ENCODE assay signal across 27 mouse cellular contexts in the genomic region with DNA sequence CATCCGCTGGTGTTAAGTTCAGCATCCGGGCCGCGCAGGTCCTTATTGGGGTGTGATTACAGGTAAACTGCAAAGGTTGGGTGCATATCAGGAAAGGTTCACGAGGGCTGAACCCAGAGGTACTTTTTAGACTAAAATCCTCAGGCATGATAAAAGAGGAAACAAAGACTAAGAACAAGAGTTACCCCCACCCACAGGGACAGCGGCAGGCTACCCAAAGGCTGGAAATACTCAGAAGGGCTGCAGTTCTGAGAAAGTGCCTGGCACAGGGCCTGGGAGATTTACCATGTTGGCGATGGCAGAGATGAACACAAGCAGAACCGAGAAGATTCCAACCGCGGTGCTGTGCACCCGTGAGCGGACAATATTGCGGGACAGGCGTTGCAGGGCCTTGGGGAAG. TPM values are rescaled to one million over a fixed set of nuclear protein-coding genes. Genes with fewer than 3 reads are reported as not detected.
DNase-seq lines count a peak whose midpoint lies in the region; ATAC-seq and TF ChIP-seq lines count a peak whose summit lies in the region.
"Had no signal": no experiment of that assay in that cellular context is flagged by ENCODE, and none has a peak within 500 bp of the region (broad histone marks: within the 10 kb centered on the region; RNA-seq: fewer than 3 reads in every experiment).

No protein-coding gene starts in this region.

- H3K36me3 ChIP-seq in heart, embryonic 13.5 days = peaks cover 100% of the 10 kb centered on the region
- peaks cover 100% of the 10 kb centered on the region for H3K36me3 ChIP-seq in heart, embryonic 10.5 days
- peaks cover 93% of the 10 kb centered on the region for H3K36me3 ChIP-seq in kidney, embryonic 14.5 days (ENCODE audit: control insufficient read depth, insufficient read depth, low read length)
- H3K36me3 ChIP-seq in ES-Bruce4 (ENCODE audit: control insufficient read depth, insufficient read depth, low read length, poor library complexity, severe bottlenecking) = no peaks in the 10 kb centered on the region

- TF ChIP-seq POLR2A in ES-Bruce4 (IDR thresholded peaks at IDR 0.05; ENCODE audit: insufficient read depth, low read length) = no peak

- H3K4me1 ChIP-seq in heart, embryonic 13.5 days = peaks cover 22% of the 10 kb centered on the region
- peaks cover 27% of the 10 kb centered on the region for H3K4me1 ChIP-seq in heart, embryonic 10.5 days
- peaks cover 7% of the 10 kb centered on the region; the same call in 1 of the 2 replicates for H3K4me1 ChIP-seq in kidney, embryonic 14.5 days (ENCODE audit: control insufficient read depth, insufficient read depth, low read length)
- H3K4me1 ChIP-seq in ES-Bruce4 (ENCODE audit: control insufficient read depth, insufficient read depth, low read length) = peaks cover 3% of the 10 kb centered on the region
- H3K4me1 ChIP-seq: forebrain, embryonic 12.5 days had no signal

- ATAC-seq in heart, embryonic 13.5 days (ENCODE audit: extremely low read depth, insufficient number of reproducible peaks, low FRiP score, low TSS enrichment) = no peak
- no peak for ATAC-seq in kidney, embryonic 14.5 days (ENCODE audit: low FRiP score, low TSS enrichment)
- ATAC-seq: CD4-positive, CD25-positive, alpha-beta regulatory T cell, adult 4 months; forebrain, embryonic 14.5 days; forebrain, embryonic 16.5 days had no signal

- TF ChIP-seq CTCF in ES-Bruce4 (IDR thresholded peaks at IDR 0.05; ENCODE audit: low read depth, low read length) = no peak

- H3K4me3 ChIP-seq in heart, embryonic 13.5 days = no peak overlapping the region
- H3K4me3 ChIP-seq in heart, embryonic 10.5 days = no peak overlapping the region
- no peak overlapping the region for H3K4me3 ChIP-seq in kidney, embryonic 14.5 days (ENCODE audit: low read length)
- H3K4me3 ChIP-seq in ES-Bruce4 (ENCODE audit: low read depth, low read length) = 0 out of 2 replicates have a peak overlapping the region, but pooled peaks have one; percentile 7
- H3K4me3 ChIP-seq: embryonic facial prominence, embryonic 13.5 days; embryonic facial prominence, embryonic 15.5 days; erythroblast, embryonic 14.5 days; forebrain, embryonic 10.5 days; forebrain, embryonic 12.5 days had no signal

- H3K4me2 ChIP-seq in heart, embryonic 13.5 days = no peak overlapping the region
- H3K4me2 ChIP-seq in kidney, embryonic 14.5 days (replicated peaks; ENCODE audit: low read depth, low read length) = no peak overlapping the region
- H3K4me2 ChIP-seq: embryonic facial prominence, embryonic 13.5 days; embryonic facial prominence, embryonic 15.5 days; forebrain, embryonic 12.5 days had no signal

- no peaks in the 10 kb centered on the region for H3K27me3 ChIP-seq in heart, embryonic 13.5 days (replicated peaks)
- H3K27me3 ChIP-seq in heart, embryonic 10.5 days (ENCODE audit: insufficient read depth, poor library complexity, severe bottlenecking) = no peaks in the 10 kb centered on the region
- H3K27me3 ChIP-seq in kidney, embryonic 14.5 days (ENCODE audit: control insufficient read depth, insufficient read depth, low read length) = no peaks in the 10 kb centered on the region
- no peaks in the 10 kb centered on the region for H3K27me3 ChIP-seq in ES-Bruce4 (ENCODE audit: control insufficient read depth, insufficient read depth, low read length, poor library complexity, severe bottlenecking)
- H3K27me3 ChIP-seq: embryonic facial prominence, embryonic 13.5 days; embryonic facial prominence, embryonic 15.5 days; forebrain, embryonic 12.5 days had no signal

- no peak for DNase-seq in heart, embryonic 10.5 days (ENCODE audit: low spot score)
- DNase-seq in kidney, postnatal 14 days = peak; percentile 2
- DNase-seq in ovary, postnatal 10 days (ENCODE audit: low spot score) = no peak
- DNase-seq: adrenal gland, adult 2 months; adrenal gland, postnatal 10 days; adrenal gland, postnatal 25 days; B cell, adult 2 months; cerebellum, adult 11 months; cerebellum, adult 18-20 months; cerebellum, adult 8-10 months; cerebellum, adult 9-11 months; cerebellum, postnatal 14 days; cerebellum, postnatal 36 days; embryo, embryonic 11 days had no signal

- H3K9ac ChIP-seq in heart, embryonic 13.5 days = 0 out of 2 replicates have a peak overlapping the region, but pooled peaks have one; percentile 5
- no peak overlapping the region for H3K9ac ChIP-seq in kidney, embryonic 14.5 days (ENCODE audit: low read depth, low read length)
- H3K9ac ChIP-seq in ES-Bruce4 (ENCODE audit: low read depth, poor library complexity, severe bottlenecking) = no peak overlapping the region
- H3K9ac ChIP-seq: embryonic facial prominence, embryonic 13.5 days; embryonic facial prominence, embryonic 15.5 days; forebrain, embryonic 12.5 days had no signal

- no peak overlapping the region for H3K27ac ChIP-seq in heart, embryonic 13.5 days (replicated peaks)
- H3K27ac ChIP-seq in heart, embryonic 10.5 days = no peak overlapping the region
- H3K27ac ChIP-seq in kidney, embryonic 14.5 days (ENCODE audit: low read depth, low read length) = no peak overlapping the region
- no peak overlapping the region for H3K27ac ChIP-seq in ES-Bruce4 (ENCODE audit: insufficient read depth, low read length)
- H3K27ac ChIP-seq: embryonic facial prominence, embryonic 13.5 days; embryonic facial prominence, embryonic 15.5 days; forebrain, embryonic 10.5 days; forebrain, embryonic 12.5 days had no signal

- TF ChIP-seq EP300 in ES-Bruce4 (IDR thresholded peaks at IDR 0.05; ENCODE audit: insufficient read depth, low read depth, low read length) = no peak

- 91% methylated on average over 14 of the region's 14 CpGs for WGBS in heart, embryonic 13.5 days
- WGBS in heart, embryonic 10.5 days = 93% methylated on average over 14 of the region's 14 CpGs
- WGBS in kidney, embryonic 14.5 days = 96% methylated on average over 14 of the region's 14 CpGs

- H3K9me3 ChIP-seq in heart, embryonic 13.5 days = no peaks in the 10 kb centered on the region
- H3K9me3 ChIP-seq in heart, embryonic 10.5 days = no peaks in the 10 kb centered on the region
- no peaks in the 10 kb centered on the region for H3K9me3 ChIP-seq in kidney, embryonic 14.5 days (ENCODE audit: control insufficient read depth, low read length)
- H3K9me3 ChIP-seq in ES-Bruce4 (replicated peaks; ENCODE audit: control insufficient read depth, insufficient read depth, low read length, poor library complexity, severe bottlenecking) = no peaks in the 10 kb centered on the region
- H3K9me3 ChIP-seq: embryonic facial prominence, embryonic 13.5 days; embryonic facial prominence, embryonic 15.5 days; forebrain, embryonic 10.5 days; forebrain, embryonic 12.5 days had no signal

RNA-seq across cellular contexts. Expression of a gene that starts 13.3 kb away (rescaled TPM):
- polyA plus RNA-seq in heart, embryonic 13.5 days (2015; fragmentation: Nextera tagmentation; extraction: Ambion mirVana) = 29.0 and 32.4 TPM in 2 replicates
- 25.5 and 33.5 TPM in 2 replicates for polyA plus RNA-seq in heart, embryonic 10.5 days (2016; fragmentation: Nextera tagmentation; extraction: Ambion mirVana)
- polyA plus RNA-seq in kidney, embryonic 14.5 days (2014; fragmentation: Nextera tagmentation; extraction: Ambion mirVana) = 26.2 and 31.5 TPM in 2 replicates
- polyA plus RNA-seq in ES-Bruce4 (2011; ENCODE audit: insufficient read depth, insufficient read length, low read depth, missing spikeins) = 12.5 and 12.8 TPM in 2 replicates

RNA-seq across cellular contexts. Expression of a gene that starts 25.8 kb away (rescaled TPM):
- polyA plus RNA-seq in heart, embryonic 13.5 days (2015; fragmentation: Nextera tagmentation; extraction: Ambion mirVana) = 0.29 and 0.48 TPM in 2 replicates
- 0.43 TPM in 1 of 2 replicates, not detected in the other for polyA plus RNA-seq in heart, embryonic 10.5 days (2016; fragmentation: Nextera tagmentation; extraction: Ambion mirVana)
- 0.57 TPM in 1 of 2 replicates, not detected in the other for polyA plus RNA-seq in kidney, embryonic 14.5 days (2014; fragmentation: Nextera tagmentation; extraction: Ambion mirVana)
- 1.7 and 2.6 TPM in 2 replicates for polyA plus RNA-seq in ES-Bruce4 (2011; ENCODE audit: insufficient read depth, insufficient read length, low read depth, missing spikeins)
- polyA plus RNA-seq: brain, embryonic 14.5 days; CD4-positive, CD25-positive, alpha-beta regulatory T cell, adult 4 months; embryonic facial prominence, embryonic 11.5 days; embryonic facial prominence, embryonic 13.5 days; erythroblast, embryonic 14.5 days; forebrain, embryonic 12.5 days; forebrain, embryonic 14.5 days had no signal

RNA-seq across cellular contexts. Expression of a gene that starts 25.9 kb away (rescaled TPM):
- polyA plus RNA-seq in heart, embryonic 13.5 days (2015; fragmentation: Nextera tagmentation; extraction: Ambion mirVana) = 35.2 and 35.8 TPM in 2 replicates
- 42.8 and 53.0 TPM in 2 replicates for polyA plus RNA-seq in heart, embryonic 10.5 days (2016; fragmentation: Nextera tagmentation; extraction: Ambion mirVana)
- 55.4 and 72.9 TPM in 2 replicates for polyA plus RNA-seq in kidney, embryonic 14.5 days (2014; fragmentation: Nextera tagmentation; extraction: Ambion mirVana)
- 66.8 and 73.1 TPM in 2 replicates for polyA plus RNA-seq in ES-Bruce4 (2011; ENCODE audit: insufficient read depth, insufficient read length, low read depth, missing spikeins)

RNA-seq across cellular contexts. Expression of a gene that starts 34.0 kb away (rescaled TPM):
- 9.5 and 10.8 TPM in 2 replicates for polyA plus RNA-seq in heart, embryonic 13.5 days (2015; fragmentation: Nextera tagmentation; extraction: Ambion mirVana)
- 9.9 and 23.3 TPM in 2 replicates for polyA plus RNA-seq in heart, embryonic 10.5 days (2016; fragmentation: Nextera tagmentation; extraction: Ambion mirVana)
- polyA plus RNA-seq in kidney, embryonic 14.5 days (2014; fragmentation: Nextera tagmentation; extraction: Ambion mirVana) = 21.5 and 26.5 TPM in 2 replicates
- 16.8 and 18.7 TPM in 2 replicates for polyA plus RNA-seq in ES-Bruce4 (2011; ENCODE audit: insufficient read depth, insufficient read length, low read depth, missing spikeins)
- polyA plus RNA-seq: CD4-positive, CD25-positive, alpha-beta regulatory T cell, adult 4 months; erythroblast, embryonic 14.5 days had no signal
